Mouse (Mus musculus) thymus, postnatal 10 days (tissue): ENCODE data around the gene Sapcd1.

Source experiments
- DNase-seq, 2 experiments: peaks; one replicate each; pipeline ENCODE4 v3.0.0; 2021; ENCODE audit warnings: low spot score in 2 of 2

Gene Sapcd1

DNA sequence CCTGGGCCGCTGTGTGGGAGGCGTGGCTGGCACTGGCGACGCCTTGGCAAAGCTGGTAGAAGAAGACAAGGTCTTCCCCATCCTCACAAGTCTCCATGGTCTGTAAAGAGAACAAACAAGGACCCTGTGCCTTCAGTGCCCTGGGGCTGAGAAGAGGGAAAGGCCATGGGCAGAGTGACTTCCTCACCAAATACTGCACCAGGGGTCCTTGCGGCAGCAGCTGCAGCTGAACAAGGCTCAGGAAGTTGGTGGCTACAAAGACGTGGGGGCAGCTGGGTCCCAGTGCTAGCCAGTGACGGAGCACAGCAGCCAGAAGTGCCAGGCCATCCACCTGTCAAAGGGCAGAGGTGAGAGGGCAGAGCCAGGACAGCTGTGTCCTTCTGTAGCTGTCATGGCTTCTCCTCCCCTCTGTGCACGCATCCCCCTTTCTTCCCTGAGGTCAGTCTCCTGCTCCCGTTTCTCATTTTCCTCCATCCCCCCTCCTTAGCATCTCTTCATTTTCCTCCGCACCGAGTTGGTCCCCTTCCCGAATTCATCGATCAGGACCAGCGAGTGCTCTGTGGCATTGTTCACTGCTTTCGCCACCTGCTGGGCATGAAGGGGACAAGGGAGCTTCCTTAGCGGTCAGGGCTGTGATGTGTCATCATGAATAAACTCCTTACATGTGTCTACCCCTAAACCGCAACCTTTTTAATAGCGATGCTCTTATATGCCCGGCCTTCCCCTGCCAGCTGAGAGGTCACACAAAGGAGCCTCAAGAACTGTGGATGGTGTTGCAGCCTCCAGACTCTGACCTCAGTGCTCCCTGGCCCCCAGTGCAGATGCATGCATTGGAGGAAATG lies 2.1 kb upstream of the Sapcd1 start:
- peak in 1 of 2 experiments; percentile 37 for DNase-seq

DNA sequence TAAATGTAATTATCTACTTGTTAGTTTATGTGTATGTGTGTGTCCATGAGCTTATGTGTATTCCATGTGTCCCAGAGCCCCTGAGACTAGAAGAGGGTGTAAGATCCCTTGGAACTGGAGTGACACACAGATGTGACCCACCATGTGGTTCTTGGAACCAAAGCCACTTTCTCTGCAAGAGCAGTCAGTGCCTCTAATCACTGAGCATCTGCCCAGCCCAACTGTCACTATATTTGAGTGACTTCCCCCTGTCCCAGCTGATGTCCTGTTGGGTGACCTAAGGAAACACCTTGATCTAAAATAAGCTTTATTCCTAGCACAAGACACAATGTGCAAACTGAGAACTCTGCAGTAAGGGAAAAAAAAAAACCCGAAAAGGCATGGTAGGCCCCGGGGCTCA lies 499 bp upstream of the Sapcd1 start:
- DNase-seq, result no peak

DNA sequence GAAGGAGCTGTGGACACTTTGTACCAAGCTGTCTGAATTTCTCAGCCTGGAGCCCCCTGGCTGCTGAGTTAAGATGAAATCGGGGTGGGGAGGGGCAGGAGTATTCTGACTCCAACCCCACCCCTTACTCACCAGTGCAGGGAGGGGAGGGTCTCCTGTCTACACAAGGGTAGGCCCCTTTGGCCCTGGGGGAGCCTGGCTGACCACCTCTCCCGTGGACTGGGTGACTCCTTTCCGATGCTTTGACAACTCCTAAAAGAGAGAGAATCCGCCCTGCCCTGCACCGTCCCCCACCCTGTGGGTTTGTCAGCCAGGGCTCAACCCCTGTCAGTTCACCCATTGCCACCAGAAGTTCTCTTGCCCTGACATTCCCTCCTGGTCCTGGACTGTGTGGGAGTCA lies 1.6 kb downstream of the Sapcd1 start:
- DNase-seq, result no peak

DNA sequence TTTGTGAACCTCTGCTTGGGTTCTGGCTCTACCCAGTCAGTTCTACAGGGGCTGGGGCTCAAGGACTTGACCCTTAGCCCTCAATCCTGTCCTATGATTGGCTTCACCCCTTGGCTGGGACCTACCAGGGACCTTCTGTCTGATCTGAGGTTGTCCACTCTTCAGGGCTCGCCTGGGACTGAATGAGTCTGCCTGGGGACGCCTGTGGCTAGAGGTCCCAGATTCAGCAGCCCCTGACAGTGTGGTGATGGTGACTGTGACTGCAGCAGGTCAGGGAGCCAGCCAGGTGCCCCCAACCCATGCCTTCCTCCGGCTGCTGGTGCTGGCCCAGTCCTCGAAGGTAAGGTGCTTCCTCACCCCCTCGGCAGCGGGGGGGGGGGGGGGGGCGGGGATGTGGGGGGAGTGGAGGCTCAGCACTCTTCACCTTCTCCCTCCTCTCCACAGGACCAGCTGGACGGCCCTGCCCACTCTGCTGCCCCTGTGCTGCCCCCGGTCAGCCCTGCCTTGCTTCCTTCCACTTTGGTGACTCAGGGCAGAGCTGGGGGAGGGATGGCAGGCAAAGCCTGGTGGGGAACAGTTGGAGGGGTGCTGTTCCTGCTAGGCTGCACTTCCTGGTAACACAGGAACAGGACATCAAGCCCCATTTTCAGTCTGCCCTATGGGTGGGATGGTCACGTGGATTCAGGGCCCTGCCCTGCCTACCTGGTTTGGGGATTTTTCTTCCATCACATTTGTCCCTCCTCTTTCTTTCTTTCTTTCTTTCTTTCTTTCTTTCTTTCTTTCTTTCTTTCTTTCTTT lies 2.9 kb downstream of the Sapcd1 start:
- no peak for DNase-seq

DNA sequence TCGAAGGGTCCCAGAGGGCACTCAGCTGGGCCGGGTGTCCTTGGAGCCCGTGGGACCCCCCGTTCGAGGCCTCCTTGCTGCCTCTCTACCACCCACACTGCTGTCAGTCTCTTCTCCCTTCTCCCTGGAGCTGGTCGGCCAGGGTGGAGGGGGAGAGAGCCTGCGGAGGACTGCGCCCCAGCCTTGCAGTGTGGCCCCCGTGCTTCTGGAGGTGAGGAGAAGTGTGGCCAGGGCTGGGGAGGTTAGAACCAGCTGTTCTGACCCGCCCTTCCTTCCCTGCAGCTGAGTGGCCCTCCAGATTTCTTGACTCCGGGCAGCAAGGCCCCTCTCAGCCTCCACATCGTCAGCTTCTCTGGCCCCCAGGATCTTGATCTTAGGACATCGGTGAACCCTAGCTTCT lies 3.6 kb downstream of the Sapcd1 start:
- no peak for DNase-seq

DNA sequence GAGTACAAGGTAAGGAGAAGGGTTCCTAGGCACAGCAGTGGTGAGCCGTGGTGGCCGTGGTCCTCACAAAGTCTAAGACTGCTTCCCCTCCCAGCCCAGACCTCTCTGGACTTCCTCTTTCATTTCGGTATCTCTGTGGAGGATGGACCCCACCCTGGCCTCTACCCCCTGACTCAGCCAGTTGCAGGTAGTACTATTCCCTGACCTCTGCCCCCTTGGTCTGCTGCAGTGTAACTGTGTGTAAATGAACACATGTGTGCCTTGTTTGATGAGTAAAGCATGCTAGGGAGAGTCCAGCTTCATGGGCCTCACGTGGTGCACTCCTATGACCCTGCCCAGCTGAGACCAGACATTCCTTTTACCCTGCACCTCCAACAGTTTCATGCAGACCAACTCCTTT lies 4.1 kb downstream of the Sapcd1 start:
- DNase-seq, result no peak

DNA sequence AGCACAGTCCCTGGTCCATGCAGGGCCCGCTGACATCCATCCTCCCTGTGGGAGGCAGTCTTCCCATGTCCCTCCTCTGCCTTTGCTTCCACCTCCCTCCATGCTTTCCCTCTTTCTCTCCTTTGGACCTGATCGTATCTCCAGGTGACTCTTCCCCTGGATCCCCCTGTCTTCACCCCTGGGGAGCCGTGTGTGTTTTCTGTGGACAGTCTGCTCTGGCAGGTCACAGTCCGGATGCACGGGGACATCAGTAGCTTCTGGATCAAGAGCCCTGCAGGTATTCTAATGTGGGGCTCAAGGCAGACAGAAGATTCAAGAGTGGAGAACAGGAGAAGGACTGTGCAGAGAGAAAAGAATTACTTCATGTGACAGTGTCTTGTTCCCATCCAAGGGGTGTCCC lies 4.6 kb downstream of the Sapcd1 start:
- DNase-seq, result no peak

DNA sequence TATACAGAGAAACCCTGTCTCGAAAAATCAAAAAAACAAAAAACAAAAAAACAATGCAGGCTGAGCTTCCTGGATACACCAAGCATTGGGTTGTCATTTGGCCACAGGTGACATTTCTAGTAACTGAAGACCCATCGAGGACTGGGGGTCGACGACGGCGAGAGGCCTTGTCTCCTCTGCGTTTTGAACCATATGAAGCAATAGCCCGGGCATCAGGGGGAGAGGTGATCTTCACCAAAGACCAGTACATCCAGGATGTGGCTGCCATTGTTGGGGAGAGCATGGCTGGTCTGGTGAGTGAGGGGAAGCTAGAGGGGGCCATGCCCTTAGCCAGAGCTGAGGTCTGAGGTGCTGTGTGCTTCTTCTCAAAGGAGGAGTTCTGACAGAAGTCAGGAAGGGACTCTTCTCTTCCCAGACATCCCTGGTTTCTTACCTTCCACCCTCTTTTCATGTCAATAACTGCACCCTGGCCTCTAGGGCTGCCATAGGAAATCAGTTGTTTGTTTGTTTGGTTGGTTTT lies 5.2 kb downstream of the Sapcd1 start:
- no peak for DNase-seq

DNA sequence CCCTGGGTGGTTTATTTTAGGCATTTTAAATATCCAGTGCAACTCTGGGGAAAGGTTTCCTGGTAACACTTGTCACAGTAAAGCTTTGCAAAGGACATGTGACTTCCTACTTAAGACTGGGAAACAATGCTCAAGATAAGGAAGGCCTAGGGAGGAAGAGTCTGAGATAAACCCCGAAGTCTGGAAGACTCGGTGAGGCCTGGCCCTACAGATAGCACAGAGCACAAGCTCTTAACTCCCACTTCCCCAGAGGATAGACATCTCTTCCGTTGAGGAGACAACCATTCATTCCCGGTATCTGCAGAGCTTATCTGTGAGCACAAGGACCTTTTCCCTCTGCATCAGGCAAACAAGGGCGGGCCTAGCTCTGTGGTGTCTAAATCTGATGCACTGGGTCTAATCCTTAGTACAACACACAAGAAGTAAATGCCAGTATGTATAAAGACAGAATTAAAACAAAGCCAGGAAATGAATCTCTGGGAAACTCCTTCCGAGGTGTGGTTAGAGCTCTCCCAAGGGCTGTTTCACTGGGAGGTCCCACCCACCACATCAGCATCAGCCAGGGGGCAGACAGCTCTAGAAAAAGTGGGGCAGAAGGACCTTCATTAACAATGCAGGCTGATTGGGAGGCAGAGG lies 5.9 kb downstream of the Sapcd1 start:
- DNase-seq, result no peak

DNA sequence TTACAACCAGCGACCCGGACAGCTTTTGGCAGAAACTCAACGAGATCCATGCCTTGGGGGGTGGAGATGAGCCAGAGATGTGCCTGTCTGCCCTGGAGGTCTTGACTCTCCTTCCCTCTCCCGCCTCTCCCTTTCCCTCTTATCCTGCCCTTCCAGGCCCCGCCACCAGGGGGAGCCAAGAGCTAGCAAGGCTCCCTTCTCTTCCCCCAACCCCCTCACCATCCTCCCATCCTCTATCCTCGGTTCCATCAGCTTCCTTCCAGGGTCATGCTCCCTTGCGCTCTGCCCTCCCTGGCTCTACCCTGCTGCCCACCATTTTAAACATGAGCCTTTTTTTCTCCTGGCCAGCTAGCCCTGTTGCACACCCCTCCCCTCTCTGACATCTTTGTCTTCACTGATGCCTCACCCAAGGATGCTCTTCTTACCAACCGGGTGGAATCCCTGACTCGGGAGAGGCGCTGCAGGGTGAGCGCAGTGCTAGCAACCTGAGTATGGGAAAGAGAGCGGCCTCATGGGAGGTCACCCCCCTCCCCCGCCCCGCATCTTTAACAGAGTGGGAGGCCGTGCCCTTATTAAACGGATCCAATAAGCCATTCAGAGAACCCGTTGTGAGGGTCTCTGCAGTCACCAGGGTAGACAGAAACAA lies 6.5 kb downstream of the Sapcd1 start:
- DNase-seq, result peak; percentile 81 to 96

DNA sequence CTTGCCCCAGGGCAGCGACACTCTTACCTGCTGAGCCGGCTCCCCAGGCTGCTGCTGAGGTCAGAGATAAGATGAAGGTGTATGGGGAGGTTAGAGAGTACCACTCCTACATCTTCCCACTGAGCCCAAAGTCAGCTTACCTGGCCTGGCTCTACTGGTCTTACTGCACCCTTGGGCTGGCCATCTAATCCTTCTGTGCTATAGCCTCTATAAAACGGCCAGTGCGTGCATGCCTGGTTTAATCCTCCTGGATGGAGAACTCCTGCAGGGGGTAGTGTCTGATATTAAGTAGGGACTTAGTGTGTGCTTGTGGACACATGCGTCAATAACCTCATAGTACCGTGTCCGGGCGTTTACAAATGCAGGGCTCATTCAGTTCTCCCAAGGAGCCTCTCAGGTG lies 7.3 kb downstream of the Sapcd1 start:
- DNase-seq, result no peak

DNA sequence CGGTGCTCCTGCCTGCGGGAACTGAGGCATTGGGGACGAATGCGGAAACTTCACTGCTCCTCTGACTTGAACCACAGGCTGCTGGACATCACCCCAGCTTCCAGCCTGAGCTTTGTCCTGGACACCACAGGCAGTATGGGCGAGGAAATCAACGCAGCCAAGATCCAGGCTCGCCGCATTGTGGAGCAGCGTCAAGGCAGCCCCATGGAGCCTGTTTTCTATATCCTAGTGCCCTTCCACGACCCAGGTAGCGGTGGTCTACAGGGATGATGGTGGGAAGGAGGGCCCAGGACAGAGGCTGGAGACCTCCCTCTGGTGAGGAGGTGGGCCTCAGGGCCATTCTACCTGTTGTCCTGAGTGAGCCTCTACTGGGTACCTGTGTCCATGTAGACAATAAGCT lies 7.9 kb downstream of the Sapcd1 start:
- no peak for DNase-seq

DNA sequence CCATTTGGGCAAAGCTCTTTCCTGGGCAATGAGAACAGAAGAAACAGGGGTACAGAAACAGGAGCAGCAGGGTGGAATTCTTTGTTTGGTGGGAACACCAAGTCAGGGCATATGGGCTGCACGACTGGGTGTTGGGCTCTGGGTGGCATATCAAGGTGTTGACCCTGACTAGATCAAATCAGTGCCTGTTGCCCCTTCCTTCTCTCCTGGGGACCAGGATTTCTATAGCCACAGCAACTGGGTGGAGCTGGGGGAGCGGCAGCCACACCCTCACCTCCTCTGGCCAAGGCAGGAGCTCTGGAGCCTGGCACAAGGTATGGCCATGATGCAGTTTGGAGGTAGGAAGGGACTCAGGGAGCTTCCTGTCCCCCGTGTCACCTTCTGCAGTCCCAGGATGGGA lies 9.6 kb downstream of the Sapcd1 start:
- DNase-seq, result no peak

DNA sequence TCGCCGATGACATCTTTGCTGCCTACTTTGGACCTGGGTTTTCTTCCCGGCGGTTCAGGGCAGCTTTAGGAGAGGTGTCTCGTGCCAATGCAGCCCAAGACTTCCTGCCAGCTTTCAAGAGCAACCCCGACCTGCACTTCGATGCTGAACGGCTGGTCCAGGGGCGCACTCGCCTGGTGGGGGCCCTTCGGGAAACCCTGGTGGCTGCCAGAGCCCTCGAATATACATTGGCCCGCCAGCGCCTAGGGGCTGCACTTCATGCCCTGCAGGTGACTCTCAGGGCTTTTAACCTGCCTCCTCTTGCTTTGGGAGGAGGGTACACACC lies 10.1 kb downstream of the Sapcd1 start:
- no peak for DNase-seq

DNA sequence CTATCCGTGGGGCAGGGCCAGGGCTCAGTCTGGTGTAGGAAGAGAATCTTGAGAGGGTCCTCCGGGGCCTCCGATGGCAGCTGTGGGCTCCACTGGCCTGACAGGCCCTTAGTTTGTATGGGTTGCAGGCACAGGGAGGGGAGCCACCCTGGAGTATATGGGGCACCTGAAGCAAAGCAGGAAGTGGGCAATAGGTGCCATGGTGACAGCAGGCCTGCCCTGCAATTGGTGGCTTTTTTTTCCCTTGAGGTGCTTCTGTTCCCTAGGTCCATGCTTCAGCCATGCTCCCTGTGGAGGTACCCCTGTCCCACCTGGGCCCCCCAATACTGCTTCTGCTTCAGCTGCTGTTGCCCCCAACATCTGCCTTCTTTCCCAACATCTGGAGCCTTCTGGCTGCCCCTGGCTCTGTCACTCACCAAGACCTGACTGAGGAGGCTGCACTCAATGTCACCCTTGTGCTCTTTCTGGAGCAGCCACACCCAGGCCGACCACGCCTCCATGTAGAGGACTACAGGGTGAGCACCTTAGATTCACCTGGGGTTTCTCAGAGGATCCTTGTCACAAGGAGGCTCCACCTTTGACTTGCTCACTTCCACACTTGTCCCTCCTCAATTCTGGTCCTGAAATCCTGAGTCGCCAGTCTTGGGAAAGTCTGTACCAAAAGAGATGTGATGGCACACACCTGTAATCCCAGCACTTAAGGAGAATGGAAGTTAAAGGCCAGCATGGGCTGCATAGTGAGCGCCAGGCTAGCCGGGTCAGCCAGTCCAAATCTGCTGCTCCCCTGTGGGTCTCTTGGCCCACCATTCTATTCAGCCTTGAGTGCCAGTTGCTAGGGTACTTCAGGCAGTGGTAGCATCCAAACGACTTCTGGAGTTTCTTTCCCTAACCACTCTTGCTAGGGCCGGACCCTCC lies 10.8 kb downstream of the Sapcd1 start:
- DNase-seq, result no peak

DNA sequence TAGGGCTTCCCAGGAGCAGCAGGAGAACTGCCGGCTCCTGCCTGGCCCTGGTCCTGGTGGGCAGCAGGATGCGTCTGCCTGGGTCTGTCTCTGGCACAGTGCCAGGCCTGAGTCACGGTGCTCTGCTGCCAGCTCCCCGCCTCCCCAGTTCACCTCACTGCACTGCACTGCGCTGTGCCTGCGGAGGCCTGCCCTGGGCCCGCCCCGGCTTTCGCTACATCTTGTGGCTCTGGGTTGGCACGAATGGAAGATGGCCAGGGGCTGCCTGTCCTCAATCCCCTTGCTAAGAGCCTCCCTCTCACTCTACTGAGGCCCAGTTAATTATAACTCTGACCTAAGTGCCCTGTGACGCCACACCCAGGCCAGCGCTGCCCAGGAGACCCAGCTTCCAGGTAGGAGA lies 11.4 kb downstream of the Sapcd1 start, which contains the start of gene Vwa7:
Gene Vwa7 (plus strand): TSS at position 204 of the 400 bp plus-strand sequence.
- DNase-seq, result no peak

DNA sequence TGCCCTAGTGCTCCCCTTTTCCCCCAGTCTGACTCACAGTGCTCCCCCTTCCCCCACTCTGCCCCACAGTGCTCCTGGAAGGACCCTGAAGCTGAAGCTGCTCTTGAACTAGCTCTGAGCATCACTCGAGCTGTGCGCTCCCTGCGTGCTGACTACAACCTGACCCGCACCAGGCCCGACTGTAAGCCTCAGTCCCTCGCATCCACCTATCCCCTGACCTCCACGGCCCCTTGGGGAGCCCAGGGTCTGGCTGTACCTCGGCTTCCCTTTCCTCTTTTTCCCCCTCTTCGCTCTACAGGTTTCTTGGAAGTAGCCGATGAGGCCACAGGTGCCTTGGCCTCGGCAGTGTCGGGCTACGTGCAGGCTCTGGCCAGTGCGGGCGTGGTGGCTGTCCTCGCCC lies 12.5 kb downstream of the Sapcd1 start:
- no peak for DNase-seq

DNA sequence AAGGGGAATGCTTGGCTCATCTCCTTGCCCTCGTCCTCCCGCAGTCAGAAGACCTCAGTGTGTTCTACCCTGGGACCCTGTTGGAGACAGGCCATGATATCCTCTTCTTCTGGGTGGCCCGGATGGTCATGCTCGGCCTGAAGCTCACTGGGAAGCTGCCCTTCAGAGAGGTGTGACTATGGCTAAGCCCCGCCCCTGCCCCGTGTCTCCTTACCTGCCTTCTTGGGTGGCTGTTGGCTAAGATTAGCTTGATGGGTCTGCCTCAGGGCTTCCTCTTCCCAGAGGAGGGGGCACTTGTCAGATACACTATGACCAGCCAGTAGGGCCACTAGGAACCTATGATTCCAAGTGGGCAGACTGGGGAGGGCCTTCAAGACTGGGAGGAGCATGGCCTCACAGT lies 14.6 kb downstream of the Sapcd1 start:
- DNase-seq, result no peak

DNA sequence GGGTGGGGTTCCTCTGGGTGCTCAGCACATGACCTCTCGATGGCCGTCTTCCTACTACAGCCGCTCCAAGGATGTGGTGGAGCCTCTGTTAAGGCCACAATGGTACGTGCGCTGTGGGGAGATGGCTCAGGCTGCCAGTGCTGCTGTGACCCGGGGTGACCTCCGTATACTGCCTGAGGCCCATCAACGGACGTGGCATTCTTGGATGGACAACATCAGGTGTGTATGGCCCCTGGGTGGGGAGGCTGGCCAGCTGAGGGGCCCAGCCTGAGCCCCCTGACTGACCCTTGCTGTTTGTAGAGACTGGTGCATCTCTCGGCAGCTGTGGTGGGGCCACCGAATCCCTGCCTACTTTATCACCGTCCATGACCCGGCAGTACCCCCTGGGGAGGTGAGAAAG lies 15.4 kb downstream of the Sapcd1 start:
- DNase-seq, result no peak

DNA sequence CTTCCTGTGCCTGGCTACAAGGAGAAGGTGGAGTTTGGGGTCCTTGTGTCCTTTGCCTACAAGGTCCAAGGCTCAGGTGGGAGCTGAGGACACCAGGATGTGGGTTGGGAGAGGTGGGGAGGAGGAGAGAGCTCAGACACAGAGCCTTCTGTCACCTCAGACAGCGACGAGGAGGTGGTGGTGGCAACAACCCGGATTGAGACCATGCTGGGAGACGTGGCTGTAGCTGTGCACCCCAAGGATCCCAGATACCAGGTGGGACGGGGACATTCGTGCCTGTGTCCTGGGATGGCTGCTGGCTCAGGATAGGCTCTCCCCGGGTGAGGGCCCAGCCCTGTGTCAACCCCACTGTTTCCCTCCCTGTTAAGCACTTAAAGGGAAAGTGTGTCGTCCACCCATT lies 16.4 kb downstream of the Sapcd1 start:
- DNase-seq, result no peak

DNA sequence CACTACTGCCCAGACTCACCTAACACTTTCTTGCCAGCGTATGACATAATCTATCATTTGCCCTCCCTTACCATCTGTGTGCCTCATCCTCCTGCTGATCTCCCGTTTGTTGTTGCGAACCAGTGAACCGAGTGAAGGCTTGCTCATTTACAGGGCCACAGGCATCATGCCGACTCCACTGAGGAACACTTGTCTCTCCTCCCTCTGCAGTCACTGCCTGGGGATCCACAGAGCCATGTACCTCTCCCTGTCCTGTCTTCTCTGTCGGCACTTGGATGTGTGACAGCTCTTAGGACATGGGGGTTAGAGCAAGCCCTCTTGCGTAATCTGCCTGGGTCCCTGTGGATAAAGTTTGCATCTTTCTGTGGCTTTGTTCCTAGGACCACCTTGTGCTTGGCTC lies 18.2 kb downstream of the Sapcd1 start:
- no peak for DNase-seq
